Mouse (Mus musculus) cerebellum, postnatal 10 days (tissue): Measurements from ENCODE around the gene Gm20479.
A peak's percentile ranks its signal among the peaks of the same experiment; 100 is the strongest.

Experiments used
- DNase-seq, 2 experiments: peaks; one replicate each; pipeline ENCODE4 v3.0.0; 2021; ENCODE audit warnings: mixed read lengths in 2 of 2

The Gm20479 gene

GRCm38 (mm10) chr7:27356861-27357594 lies at the start of gene Gm20479:
TSS of gene Gm20479 (minus strand) at chr7:27357419.
- peak in 1 of 2 experiments; percentile 52 for DNase-seq

DNA sequence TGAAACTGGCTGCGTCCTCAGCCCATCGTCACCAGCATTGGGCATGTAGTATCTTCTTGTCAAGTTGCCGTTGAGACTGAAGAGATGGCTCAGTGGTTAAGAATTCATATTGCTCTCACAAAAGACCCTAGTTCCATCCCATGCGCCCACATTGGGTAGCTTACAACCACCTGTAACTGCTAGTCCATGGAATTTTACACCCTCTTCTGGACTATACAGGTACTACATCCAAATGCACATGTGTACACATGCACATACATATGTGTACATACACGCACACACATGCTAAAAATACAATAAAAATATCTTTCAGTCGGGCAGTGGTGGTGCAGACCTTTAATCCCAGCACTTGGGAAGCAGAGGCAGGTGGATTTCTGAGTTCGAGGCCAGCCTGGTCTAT lies 49.3 kb upstream of the Gm20479 start:
- DNase-seq, result peak in 1 of 2 experiments; percentile 65

DNA sequence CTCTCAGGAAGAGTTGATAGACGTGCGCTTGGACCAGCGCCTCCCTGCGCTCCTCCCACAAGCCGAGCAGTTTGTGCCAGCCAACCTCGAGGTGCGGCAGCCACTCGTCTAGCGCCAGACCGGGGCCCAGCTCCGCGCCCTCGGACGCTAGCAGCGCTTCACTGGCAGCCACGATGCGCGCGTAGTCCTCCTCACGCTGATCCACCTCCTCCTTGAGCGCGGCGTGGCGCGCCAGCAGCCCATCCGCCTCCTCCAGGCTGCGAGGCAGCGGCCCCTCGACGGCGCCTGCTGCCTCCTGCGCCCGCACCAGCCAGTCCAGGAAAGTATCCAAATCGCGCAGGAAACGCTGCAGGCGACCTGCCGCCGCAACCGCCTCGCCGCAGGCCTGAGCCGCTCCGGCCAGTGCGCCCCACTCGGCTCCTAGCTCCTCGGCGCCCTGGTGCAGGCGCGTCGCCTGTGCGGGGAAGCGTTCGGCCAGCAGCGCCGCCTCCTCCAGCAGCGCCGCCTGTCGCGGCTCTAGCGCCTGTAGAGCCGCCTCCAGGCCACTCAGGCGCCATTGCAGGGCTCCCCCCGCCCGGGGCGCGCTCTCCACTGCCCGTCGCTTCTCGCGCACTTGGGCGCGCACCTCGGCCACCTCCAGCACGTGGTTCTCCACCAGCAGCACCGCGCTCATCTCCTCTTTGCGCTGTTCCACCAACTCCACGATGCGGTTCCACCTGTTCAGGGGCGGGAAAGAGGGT lies 47.2 kb upstream of the Gm20479 start:
- peak; percentile 66 to 68 for DNase-seq

- peak; percentile 93 to 95 for DNase-seq
Measured at GRCm38 (mm10) chr7:27402675-27403074, 45.5 kb upstream of the Gm20479 start.

- no peak for DNase-seq
Measured at GRCm38 (mm10) chr7:27400545-27400944, 43.3 kb upstream of the Gm20479 start.

- DNase-seq, result peak; percentile 65 to 78
Measured at GRCm38 (mm10) chr7:27397048-27397949, 40.1 kb upstream of the Gm20479 start.

DNA sequence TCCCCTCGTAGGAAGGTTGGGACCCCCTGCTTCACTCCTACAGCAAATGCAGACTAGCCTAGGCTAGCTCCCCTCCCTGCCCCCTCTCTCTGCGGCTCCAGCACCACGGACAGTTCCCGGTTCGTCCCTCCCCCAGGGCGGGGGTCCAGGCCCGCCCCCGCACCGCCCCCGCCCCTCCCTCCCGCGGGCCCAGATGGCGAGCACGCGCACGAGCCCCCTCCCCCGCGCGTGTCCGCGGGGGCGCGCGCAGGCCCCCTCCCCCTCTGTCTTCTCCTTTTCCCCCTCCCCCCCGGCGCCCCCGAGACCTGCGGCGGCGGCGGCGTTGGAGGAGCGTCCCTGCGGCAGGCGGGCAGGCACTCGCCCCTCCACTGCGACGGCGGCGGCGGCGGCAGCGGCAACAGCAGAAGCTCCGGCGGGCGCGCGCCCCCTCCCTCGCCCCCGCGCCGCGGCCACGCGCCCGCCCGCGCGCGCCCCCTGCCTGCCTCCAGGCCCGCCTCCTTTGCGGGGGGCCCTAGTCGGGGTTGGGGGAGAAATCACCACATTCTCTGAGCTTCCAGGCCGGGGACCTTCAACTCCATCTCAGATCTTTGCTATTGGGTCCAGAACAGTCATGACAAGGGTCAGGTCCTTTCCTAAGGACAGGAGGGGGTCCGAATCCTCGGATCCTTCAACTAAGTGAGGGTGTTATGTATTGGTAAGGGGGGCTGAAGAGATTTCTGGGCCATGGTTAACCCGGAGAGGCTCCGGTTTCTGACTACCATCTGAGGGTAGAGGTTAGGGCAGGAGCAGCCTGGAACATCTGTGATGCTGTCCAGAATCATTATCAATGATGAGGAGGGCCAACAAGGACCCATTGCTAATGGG lies 39.2 kb upstream of the Gm20479 start:
- DNase-seq, result peak; percentile 85 to 86

- DNase-seq, result peak; percentile 42 to 56
Measured at GRCm38 (mm10) chr7:27395521-27396183, 38.4 kb upstream of the Gm20479 start.

DNA sequence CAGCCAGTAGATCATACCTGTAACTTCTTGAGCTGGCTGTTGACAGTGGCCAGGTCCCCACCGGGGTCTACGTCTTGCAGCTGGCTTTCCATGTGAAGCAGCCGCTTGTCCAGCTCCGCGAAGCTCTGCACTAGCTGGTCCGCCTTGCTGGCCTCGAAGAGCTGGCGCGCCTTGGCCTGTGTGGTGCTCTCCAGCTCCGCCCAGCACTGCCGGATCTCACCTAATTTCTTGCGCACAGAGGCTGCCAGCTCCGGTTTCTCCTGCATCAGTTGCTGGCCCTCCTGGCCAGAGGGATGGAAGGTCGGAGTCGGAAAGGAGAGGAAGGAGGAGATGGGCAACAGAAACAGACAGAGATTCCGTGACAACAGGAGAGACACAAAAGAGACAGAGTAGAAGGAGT lies 34.2 kb upstream of the Gm20479 start:
- peak; percentile 31 to 44 for DNase-seq

DNA sequence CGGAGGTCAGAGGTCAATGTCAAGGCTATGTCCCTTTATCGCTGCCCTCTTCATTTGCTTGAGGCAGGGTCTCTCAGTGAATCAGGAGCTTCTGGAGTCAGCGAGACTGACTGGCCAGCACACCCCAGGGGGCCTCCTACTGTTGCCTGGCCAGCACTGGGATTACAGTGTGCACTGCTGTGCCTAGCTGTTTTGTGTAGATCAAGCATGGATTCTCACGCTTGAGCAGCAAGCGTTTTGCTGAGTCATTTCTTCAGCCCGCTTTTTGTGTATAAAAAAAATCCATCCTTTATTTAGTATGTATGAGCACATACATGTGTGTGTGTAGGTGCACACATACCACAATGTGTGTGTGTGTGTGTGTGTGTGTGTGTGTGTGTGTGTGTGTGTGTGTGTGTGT lies 32.0 kb upstream of the Gm20479 start:
- no peak for DNase-seq

DNA sequence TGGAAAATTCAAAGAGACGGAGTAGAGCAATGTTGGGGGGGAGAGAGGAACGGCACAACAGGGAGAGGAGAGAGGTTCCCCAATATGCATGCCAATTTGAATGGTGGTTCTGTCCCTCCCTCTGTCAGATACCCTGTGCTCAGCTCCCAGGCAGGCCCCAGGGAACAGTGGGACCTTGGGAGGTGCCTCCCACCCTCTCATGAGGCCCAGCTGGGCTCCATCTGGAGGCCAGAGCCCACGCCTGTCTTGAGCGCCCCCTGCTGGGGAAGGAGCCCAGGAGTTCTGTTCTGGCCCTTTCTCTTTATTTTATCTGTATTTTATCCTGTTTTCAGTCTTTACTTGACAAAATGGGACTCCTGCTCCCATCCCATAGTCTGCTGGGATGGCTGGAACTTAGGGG lies 27.5 kb upstream of the Gm20479 start:
- DNase-seq, result peak; percentile 71 to 73

DNA sequence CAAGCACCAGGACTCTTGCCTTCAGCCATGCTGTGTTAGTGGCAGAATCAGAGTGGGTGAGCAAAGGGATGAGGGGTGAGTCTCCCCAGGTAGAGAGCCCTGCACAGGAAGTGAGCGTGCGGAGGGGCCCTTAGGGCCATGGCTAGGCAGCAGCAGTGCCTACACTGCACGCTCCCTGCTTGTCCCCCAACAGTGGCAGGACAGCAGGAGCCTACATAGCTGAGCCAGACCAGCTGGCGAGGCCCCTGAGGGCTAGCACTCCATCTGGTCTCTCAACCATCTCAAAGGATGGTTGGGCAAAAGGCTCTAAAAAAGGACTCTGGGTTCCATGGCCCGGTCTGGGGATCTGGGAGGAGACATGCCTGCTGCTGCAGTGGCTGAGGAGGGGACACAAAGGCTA lies 26.9 kb upstream of the Gm20479 start:
- DNase-seq, result peak; percentile 49 to 58

DNA sequence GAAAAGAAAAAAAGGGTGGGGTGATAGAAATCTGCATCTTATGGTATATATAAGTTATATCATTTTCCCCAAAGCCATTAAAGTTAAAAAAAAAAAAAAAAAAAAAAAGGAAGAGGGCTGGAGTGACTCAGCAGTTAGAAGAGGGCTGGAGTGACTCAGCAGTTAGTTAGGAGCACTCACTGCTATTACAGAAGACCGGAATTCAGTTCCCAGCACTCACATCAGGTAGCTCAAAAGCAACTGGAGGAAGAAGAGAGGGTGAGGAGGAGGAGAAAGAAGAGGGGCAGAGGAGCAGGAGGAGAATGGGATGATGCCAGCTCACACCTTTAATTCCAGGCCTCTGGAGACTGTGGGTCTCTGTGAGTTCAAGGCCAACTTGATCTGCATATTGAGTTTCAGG lies 26.0 kb upstream of the Gm20479 start:
- no peak for DNase-seq

- no peak for DNase-seq
Measured at GRCm38 (mm10) chr7:27381560-27381959, 24.3 kb upstream of the Gm20479 start.

GRCm38 (mm10) chr7:27381009-27381408 lies 23.8 kb upstream of the Gm20479 start:
- DNase-seq, result no peak

- no peak for DNase-seq
Measured at GRCm38 (mm10) chr7:27379836-27380235, 22.6 kb upstream of the Gm20479 start.

DNA sequence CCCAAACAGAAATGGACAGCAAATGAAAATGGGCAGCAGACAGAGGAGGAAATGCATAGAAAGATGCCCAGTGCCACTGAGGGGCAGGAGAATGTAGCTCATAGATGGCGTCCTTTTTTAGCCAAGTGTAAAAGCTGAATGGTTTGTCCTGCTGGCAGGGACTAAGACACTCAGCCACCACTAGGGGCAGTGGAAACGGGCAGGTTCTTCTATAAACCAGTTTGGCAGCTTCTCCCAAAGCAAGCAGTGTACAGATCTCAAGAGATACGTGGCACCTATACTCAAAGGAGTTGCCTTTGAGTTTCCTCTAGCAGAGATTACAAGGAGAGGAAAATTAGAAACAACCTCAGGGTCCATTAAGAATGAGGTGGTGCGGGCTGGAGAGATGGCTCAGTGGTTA lies 21.2 kb upstream of the Gm20479 start:
- DNase-seq, result peak; percentile 82 to 86

- DNase-seq, result peak in 1 of 2 experiments; percentile 29
Measured at GRCm38 (mm10) chr7:27375274-27375673, 18.1 kb upstream of the Gm20479 start.

DNA sequence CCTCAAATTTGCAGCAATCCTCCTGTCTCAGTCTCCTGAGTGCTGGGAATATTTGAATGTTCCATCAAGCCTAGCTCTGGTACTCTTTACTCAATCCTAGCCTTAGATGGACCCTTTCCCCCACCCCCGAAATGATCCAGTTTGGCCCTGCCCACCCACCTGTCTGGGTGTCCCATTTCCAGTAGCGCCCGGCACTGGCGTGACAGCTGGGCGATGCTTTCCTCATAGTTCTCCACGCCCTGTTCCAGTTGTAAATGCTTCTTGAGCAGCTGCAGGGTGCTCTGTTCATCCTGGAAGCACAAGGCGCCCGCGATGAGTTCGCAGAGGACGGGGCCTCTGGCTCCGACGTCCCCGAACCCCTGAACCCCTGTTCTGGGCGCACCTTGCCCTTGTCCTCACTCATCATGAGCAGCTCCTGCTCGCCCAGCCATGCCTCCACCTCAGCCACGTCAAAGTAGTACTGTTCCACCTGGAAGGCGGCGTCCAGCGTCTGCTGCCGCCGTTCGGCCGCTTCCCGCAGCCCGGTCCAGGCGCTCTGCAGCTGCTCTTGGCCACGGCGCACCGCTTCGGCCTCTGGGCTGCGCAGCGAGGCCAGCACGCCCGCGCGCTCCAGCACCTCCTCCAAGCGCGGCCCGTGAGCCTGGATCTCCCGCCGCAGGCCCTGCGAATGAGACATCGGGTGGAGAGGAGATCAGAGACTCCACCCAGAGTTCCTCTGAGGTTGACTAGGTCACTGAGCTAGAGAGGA lies 14.7 kb upstream of the Gm20479 start:
- DNase-seq, result no peak

- no peak for DNase-seq
Measured at GRCm38 (mm10) chr7:27369111-27369510, 11.9 kb upstream of the Gm20479 start.

- no peak for DNase-seq
Measured at GRCm38 (mm10) chr7:27367976-27368375, 10.8 kb upstream of the Gm20479 start.
